Mouse (Mus musculus): ENCODE data around the gene Scube2. TPM values are rescaled to one million over a fixed set of nuclear protein-coding genes. Genes with fewer than 3 reads are reported as not detected.

The Scube2 gene
- polyA plus RNA-seq, 1 experiment from 2014 or later = 2.3 TPM

GRCm38 (mm10) chr7:109752008-109752925 is 113.2 kb downstream of the Scube2 start, which contains the start of gene Tmem9b:
Tmem9b (minus strand) TSS chr7:109752875.
- peak; percentile 89 for ATAC-seq (ENCODE audit: low FRiP score, low TSS enrichment)
- Histone ChIP-seq H3K36me3 (ENCODE audit: control insufficient read depth, insufficient read depth, low read length) (peaks cover 12% of the 10 kb centered on the region), H3K4me1 (ENCODE audit: control insufficient read depth, insufficient read depth, low read length) (peaks cover 18% of the 10 kb centered on the region; the same call in 1 of the 2 replicates), H3K9me3 (ENCODE audit: control insufficient read depth, low read length) (no peaks in the 10 kb centered on the region), H3K27ac (replicated peaks; ENCODE audit: low read depth, low read length) (peak within 1 kb of the TSS; percentile 91), H3K4me2 (ENCODE audit: low read length) (peak within 1 kb of the TSS; percentile 94), H3K4me3 (replicated peaks; ENCODE audit: low read depth, low read length) (peak within 1 kb of the TSS; percentile 91), H3K27me3 (ENCODE audit: control insufficient read depth, insufficient read depth, low read length) (no peaks in the 10 kb centered on the region), H3K9ac (replicated peaks; ENCODE audit: low read length) (peak within 1 kb of the TSS; percentile 92)
- peak; percentile 91 for DNase-seq
- WGBS = under 1% methylated on average over 74 of the region's 74 CpGs

DNA sequence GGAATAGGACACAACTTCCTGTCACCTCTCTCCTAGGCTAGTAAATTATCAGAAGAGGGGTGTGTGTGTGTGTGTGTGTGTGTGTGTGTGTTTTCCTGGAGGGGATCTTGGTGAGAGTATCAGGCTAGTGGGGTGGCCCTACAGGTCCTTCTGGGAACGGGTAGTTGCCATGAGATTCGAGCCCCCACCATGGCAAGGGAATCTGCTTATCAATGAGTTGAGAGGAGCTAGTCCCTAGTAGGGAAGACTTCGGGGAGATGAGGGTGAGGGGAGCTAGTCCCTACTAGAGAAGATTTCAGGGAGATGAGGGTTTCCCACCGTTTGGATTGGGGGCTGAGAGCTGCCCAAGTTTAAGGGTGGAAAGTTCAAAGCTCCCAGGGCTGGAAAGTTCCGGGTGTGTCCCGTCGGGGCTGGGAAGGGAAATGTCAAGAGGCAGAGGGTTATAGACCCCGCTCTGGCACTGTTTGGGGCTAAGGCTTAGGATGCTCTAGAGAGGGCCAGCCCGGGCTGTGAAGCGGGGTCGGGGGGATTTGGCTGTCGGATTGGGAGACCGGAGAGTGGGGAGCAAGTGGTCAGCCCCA is 114.0 kb downstream of the Scube2 start:
- peak; percentile 77 for ATAC-seq (ENCODE audit: low FRiP score, low TSS enrichment)
- no peak for DNase-seq

More for the DNA sequence above, 114.0 kb downstream of the Scube2 start:
- H3K27me3 ChIP-seq (ENCODE audit: control insufficient read depth, insufficient read depth, low read length) = no peaks in the 10 kb centered on the region
- 3% methylated on average over 13 of the region's 13 CpGs for WGBS
- peak overlapping the region; percentile 94 for H3K4me2 ChIP-seq (ENCODE audit: low read length)
- peak overlapping the region; percentile 91 for H3K27ac ChIP-seq (replicated peaks; ENCODE audit: low read depth, low read length)
- H3K4me1 ChIP-seq (ENCODE audit: control insufficient read depth, insufficient read depth, low read length) = peaks cover 18% of the 10 kb centered on the region; the same call in 1 of the 2 replicates
- H3K9ac ChIP-seq (replicated peaks; ENCODE audit: low read length) = peak overlapping the region; percentile 92
- H3K36me3 ChIP-seq (ENCODE audit: control insufficient read depth, insufficient read depth, low read length) = peaks cover 16% of the 10 kb centered on the region
- H3K4me3 ChIP-seq (replicated peaks; ENCODE audit: low read depth, low read length) = peak overlapping the region; percentile 91
- H3K9me3 ChIP-seq (ENCODE audit: control insufficient read depth, low read length) = no peaks in the 10 kb centered on the region

Other genes with a start within 250 kb of the Scube2 start
- gene St5, start 162.1 kb downstream of the Scube2 start, polyA plus RNA-seq (2014; fragmentation: Nextera tagmentation; extraction: Ambion mirVana) = 15.6 and 16.4 TPM in 2 replicates
- gene Akip1, start 162.0 kb downstream of the Scube2 start, polyA plus RNA-seq (2014; fragmentation: Nextera tagmentation; extraction: Ambion mirVana) = 10.0 and 10.3 TPM in 2 replicates
- gene BC051019, start 141.8 kb downstream of the Scube2 start, polyA plus RNA-seq (2014; fragmentation: Nextera tagmentation; extraction: Ambion mirVana) = not detected in 2 replicates
- gene Ascl3, start 134.0 kb downstream of the Scube2 start, polyA plus RNA-seq (2014; fragmentation: Nextera tagmentation; extraction: Ambion mirVana) = not detected in 2 replicates
- gene Tmem9b, start 112.8 kb downstream of the Scube2 start, polyA plus RNA-seq (2014; fragmentation: Nextera tagmentation; extraction: Ambion mirVana) = 132 and 148 TPM in 2 replicates
- gene Nrip3, start 83.7 kb downstream of the Scube2 start, polyA plus RNA-seq (2014; fragmentation: Nextera tagmentation; extraction: Ambion mirVana) = 5.3 and 5.5 TPM in 2 replicates
- gene Dennd5a, start 94.8 kb upstream of the Scube2 start, polyA plus RNA-seq (2014; fragmentation: Nextera tagmentation; extraction: Ambion mirVana) = 54.6 and 57.2 TPM in 2 replicates
- 54.8 and 71.6 TPM in 2 replicates for gene Tmem41b, start 121.2 kb upstream of the Scube2 start, polyA plus RNA-seq (2014; fragmentation: Nextera tagmentation; extraction: Ambion mirVana)
- 19.2 and 21.3 TPM in 2 replicates for gene Ipo7, start 152.6 kb upstream of the Scube2 start, polyA plus RNA-seq (2014; fragmentation: Nextera tagmentation; extraction: Ambion mirVana)
- 14.4 and 21.7 TPM in 2 replicates for gene Zfp143, start 195.5 kb upstream of the Scube2 start, polyA plus RNA-seq (2014; fragmentation: Nextera tagmentation; extraction: Ambion mirVana)